Mouse (Mus musculus): ENCODE data around the gene Slx1b.
"Not testable (repeated sequence)": the region's sequence is repeated elsewhere in the genome, so short reads cannot be mapped to it uniquely, and the experiment has no call there.

Slx1b gene

GRCm38 (mm10) chr7:126695631-126696207, at the start of gene Slx1b:
Gene Slx1b, minus strand, starts transcription at chr7:126695784.
- DNase-seq (ENCODE audit: extremely low read depth, low read depth) = peak; percentile 96

- no peak for DNase-seq (ENCODE audit: extremely low read depth, low read depth)
These were observed 46.4 kb upstream of the Slx1b start for GRCm38 (mm10) chr7:126741964-126742482.

- DNase-seq (ENCODE audit: extremely low read depth, low read depth) = no peak
These were observed 45.9 kb upstream of the Slx1b start for GRCm38 (mm10) chr7:126741452-126741851.

- DNase-seq (ENCODE audit: extremely low read depth, low read depth) = no peak
These were observed 45.4 kb upstream of the Slx1b start for GRCm38 (mm10) chr7:126740977-126741376.

- DNase-seq (ENCODE audit: extremely low read depth, low read depth) = no peak
These were observed 44.6 kb upstream of the Slx1b start for GRCm38 (mm10) chr7:126740132-126740735.

GRCm38 (mm10) chr7:126739551-126739950, 44.0 kb upstream of the Slx1b start:
- no peak for DNase-seq (ENCODE audit: extremely low read depth, low read depth)

- no peak for DNase-seq (ENCODE audit: extremely low read depth, low read depth)
These were observed 40.5 kb upstream of the Slx1b start for GRCm38 (mm10) chr7:126736122-126736521.

GRCm38 (mm10) chr7:126730256-126730789, 34.7 kb upstream of the Slx1b start:
- DNase-seq (ENCODE audit: extremely low read depth, low read depth) = not testable (repeated sequence)

GRCm38 (mm10) chr7:126725667-126726066, 30.1 kb upstream of the Slx1b start:
- DNase-seq (ENCODE audit: extremely low read depth, low read depth) = no peak

- no peak for DNase-seq (ENCODE audit: extremely low read depth, low read depth)
These were observed 29.5 kb upstream of the Slx1b start for GRCm38 (mm10) chr7:126725077-126725476.

GRCm38 (mm10) chr7:126721635-126722034, 26.1 kb upstream of the Slx1b start:
- DNase-seq (ENCODE audit: extremely low read depth, low read depth) = no peak

- no peak for DNase-seq (ENCODE audit: extremely low read depth, low read depth)
These were observed 23.3 kb upstream of the Slx1b start for GRCm38 (mm10) chr7:126718787-126719337.

- no peak for DNase-seq (ENCODE audit: extremely low read depth, low read depth)
These were observed 22.0 kb upstream of the Slx1b start for GRCm38 (mm10) chr7:126717566-126717965.

GRCm38 (mm10) chr7:126715679-126716078, 20.1 kb upstream of the Slx1b start:
- no peak for DNase-seq (ENCODE audit: extremely low read depth, low read depth)

- no peak for DNase-seq (ENCODE audit: extremely low read depth, low read depth)
These were observed 16.3 kb upstream of the Slx1b start for GRCm38 (mm10) chr7:126711910-126712309.

- DNase-seq (ENCODE audit: extremely low read depth, low read depth) = no peak
These were observed 14.7 kb upstream of the Slx1b start for GRCm38 (mm10) chr7:126710266-126710665.

- no peak for DNase-seq (ENCODE audit: extremely low read depth, low read depth)
These were observed 12.8 kb upstream of the Slx1b start for GRCm38 (mm10) chr7:126708175-126708952.

- DNase-seq (ENCODE audit: extremely low read depth, low read depth) = peak; percentile 84
These were observed 12.0 kb upstream of the Slx1b start, which contains the start of gene Coro1a for GRCm38 (mm10) chr7:126707442-126708174. Gene Coro1a, minus strand, starts transcription at chr7:126707787.

- DNase-seq (ENCODE audit: extremely low read depth, low read depth) = peak; percentile 84
These were observed 8.8 kb upstream of the Slx1b start for GRCm38 (mm10) chr7:126704121-126704980.

- DNase-seq (ENCODE audit: extremely low read depth, low read depth) = no peak
These were observed 8.1 kb upstream of the Slx1b start for GRCm38 (mm10) chr7:126703757-126704077.
